Mouse (Mus musculus): ENCODE data around the gene Pcyox1.

- TF ChIP-seq CTCF (IDR thresholded peaks at IDR 0.05; ENCODE audit: low read depth, low read length), result no peak
- TF ChIP-seq POLR2A (IDR thresholded peaks at IDR 0.05; ENCODE audit: borderline replicate concordance, low read depth, low read length), result no peak
Observed at GRCm38 (mm10) chr6:86403728-86404099, 6.8 kb upstream of the Pcyox1 start.
